Mouse (Mus musculus) stomach, embryonic 16.5 days (tissue): ENCODE measurements around the gene Kctd12. TPM values are rescaled to one million over a fixed set of nuclear protein-coding genes. Genes with fewer than 3 reads are reported as not detected.

Source experiments
- ATAC-seq: fragments of 200-750 bp; cut with Nextera tagmentation; 2 replicates; pipeline ENCODE4 v1.8.0; 2017; ENCODE audit warnings: moderate number of reproducible peaks, moderate TSS enrichment; ENCODE audit not compliant: insufficient read depth, low FRiP score
- H3K27ac ChIP-seq: fragments of 300-500 bp; sonication (generic); 2 replicates; pipeline ENCODE4 v1.5.1; 2014; ENCODE audit warnings: low read length
- H3K27me3 ChIP-seq: fragments of 300-500 bp; sonication (generic); 2 replicates; pipeline ENCODE4 v1.6.1; 2014; ENCODE audit warnings: low read length, control low read depth, mixed read lengths; ENCODE audit not compliant: control insufficient read depth, insufficient read depth
- H3K36me3 ChIP-seq: fragments of 300-500 bp; sonication (generic); 2 replicates; pipeline ENCODE4 v1.6.1; 2014; ENCODE audit warnings: low read length; ENCODE audit not compliant: control insufficient read depth, insufficient read depth
- H3K4me1 ChIP-seq: fragments of 300-500 bp; sonication (generic); 2 replicates; pipeline ENCODE4 v1.6.1; 2014; ENCODE audit warnings: low read length, control low read depth, mixed read lengths; ENCODE audit not compliant: control insufficient read depth, insufficient read depth
- H3K4me2 ChIP-seq: fragments of 300-500 bp; sonication (generic); 2 replicates; pipeline ENCODE4 v1.6.1; 2014; ENCODE audit warnings: low read depth, low read length, mixed read lengths
- H3K4me3 ChIP-seq: fragments of 300-500 bp; sonication (generic); replicated peaks from 2 replicates; pipeline ENCODE4 v1.5.1; 2014; ENCODE audit warnings: mild to moderate bottlenecking, low read length
- H3K9ac ChIP-seq: fragments of 300-500 bp; sonication (generic); 2 replicates; pipeline ENCODE4 v1.6.1; 2014; ENCODE audit warnings: low read length
- H3K9me3 ChIP-seq: fragments of 300-500 bp; sonication (generic); replicated peaks from 2 replicates; pipeline ENCODE4 v1.6.1; 2016; ENCODE audit warnings: low read length, control low read depth; ENCODE audit not compliant: control insufficient read depth
- WGBS: fragments of 180-500 bp; shearing (Covaris S2); extraction: QIAGEN DNeasy Blood & Tissue Kit; methylation state at CpG from one replicate; pipeline ENCODE4 v1.1.7; 2014; 5-methylcytosine and 5-hydroxymethylcytosine counted together
- microRNA-seq: library from miRNA; unstranded; fragments of <30 nt; microRNA quantifications from one replicate; pipeline ENCODE4, GENCODE M21; 2016
- polyA plus RNA-seq: library from polyadenylated mRNA; unstranded; fragments of >200 nt; fragmentation: Nextera tagmentation; extraction: Ambion mirVana; gene quantifications from 2 replicates; pipeline ENCODE4 v1.2.1, GENCODE M21; 2015

Kctd12 gene
- polyA plus RNA-seq, 1 experiment from 2014 or later, result 18.3 TPM

- no peaks in the 10 kb centered on the region; the same call in 1 of the 2 replicates for H3K4me1 ChIP-seq
- ATAC-seq, result no peak
- no peak overlapping the region for H3K4me3 ChIP-seq
- no peaks in the 10 kb centered on the region for H3K27me3 ChIP-seq
- H3K9ac ChIP-seq, result no peak overlapping the region
- H3K4me2 ChIP-seq, result no peak overlapping the region
- H3K27ac ChIP-seq, result no peak overlapping the region
- no peaks in the 10 kb centered on the region for H3K9me3 ChIP-seq
- H3K36me3 ChIP-seq, result no peaks in the 10 kb centered on the region
- 51% methylated on average over 2 of the region's 2 CpGs for WGBS
Measured at GRCm38 (mm10) chr14:102942222-102942843, 40.1 kb downstream of the Kctd12 start.

GRCm38 (mm10) chr14:102934878-102935277 lies 47.6 kb downstream of the Kctd12 start:
- no peaks in the 10 kb centered on the region for H3K27me3 ChIP-seq
- H3K27ac ChIP-seq, result no peak overlapping the region
- H3K9ac ChIP-seq, result no peak overlapping the region
- H3K4me2 ChIP-seq, result no peak overlapping the region
- no peaks in the 10 kb centered on the region for H3K36me3 ChIP-seq
- H3K4me1 ChIP-seq, result no peaks in the 10 kb centered on the region
- ATAC-seq, result no peak
- no peak overlapping the region for H3K4me3 ChIP-seq
- no peaks in the 10 kb centered on the region for H3K9me3 ChIP-seq
- WGBS, result 71% methylated on average over 2 of the region's 2 CpGs

DNA sequence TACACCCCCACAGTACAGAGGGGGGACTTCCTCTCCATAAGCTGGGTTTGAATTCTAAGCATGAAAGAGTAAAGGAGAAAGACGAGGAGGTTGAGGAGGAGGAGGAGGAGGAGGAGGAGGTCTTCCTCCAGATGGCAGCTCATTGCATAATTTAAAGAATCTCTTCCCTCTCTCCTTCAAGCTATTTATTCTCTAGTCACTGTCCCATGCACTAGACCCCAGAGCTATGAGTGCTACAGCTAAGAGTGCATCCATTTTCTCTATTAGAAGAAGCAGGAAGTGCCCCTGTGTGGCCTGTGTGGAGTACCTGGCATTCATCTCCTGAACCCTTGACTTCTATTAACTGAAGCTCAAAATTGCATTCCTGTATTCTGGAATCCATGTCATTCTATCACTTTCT lies 51.5 kb downstream of the Kctd12 start:
- ATAC-seq, result no peak
- H3K27me3 ChIP-seq, result no peaks in the 10 kb centered on the region
- H3K4me3 ChIP-seq, result no peak overlapping the region
- H3K4me1 ChIP-seq, result no peaks in the 10 kb centered on the region
- H3K4me2 ChIP-seq, result no peak overlapping the region
- no peaks in the 10 kb centered on the region for H3K9me3 ChIP-seq
- H3K9ac ChIP-seq, result no peak overlapping the region
- no peaks in the 10 kb centered on the region for H3K36me3 ChIP-seq
- 63% methylated on average over 1 of the region's 1 CpGs for WGBS
- no peak overlapping the region for H3K27ac ChIP-seq

- Histone ChIP-seq H3K9me3 (no peaks in the 10 kb centered on the region), H3K4me3 (no peak overlapping the region), H3K36me3 (no peaks in the 10 kb centered on the region), H3K9ac (no peak overlapping the region), H3K4me2 (no peak overlapping the region), H3K4me1 (no peaks in the 10 kb centered on the region), H3K27me3 (no peaks in the 10 kb centered on the region), H3K27ac (no peak overlapping the region)
- ATAC-seq, result no peak
- 60% methylated on average over 3 of the region's 3 CpGs for WGBS
Measured at GRCm38 (mm10) chr14:102929545-102929944, 52.9 kb downstream of the Kctd12 start.

DNA sequence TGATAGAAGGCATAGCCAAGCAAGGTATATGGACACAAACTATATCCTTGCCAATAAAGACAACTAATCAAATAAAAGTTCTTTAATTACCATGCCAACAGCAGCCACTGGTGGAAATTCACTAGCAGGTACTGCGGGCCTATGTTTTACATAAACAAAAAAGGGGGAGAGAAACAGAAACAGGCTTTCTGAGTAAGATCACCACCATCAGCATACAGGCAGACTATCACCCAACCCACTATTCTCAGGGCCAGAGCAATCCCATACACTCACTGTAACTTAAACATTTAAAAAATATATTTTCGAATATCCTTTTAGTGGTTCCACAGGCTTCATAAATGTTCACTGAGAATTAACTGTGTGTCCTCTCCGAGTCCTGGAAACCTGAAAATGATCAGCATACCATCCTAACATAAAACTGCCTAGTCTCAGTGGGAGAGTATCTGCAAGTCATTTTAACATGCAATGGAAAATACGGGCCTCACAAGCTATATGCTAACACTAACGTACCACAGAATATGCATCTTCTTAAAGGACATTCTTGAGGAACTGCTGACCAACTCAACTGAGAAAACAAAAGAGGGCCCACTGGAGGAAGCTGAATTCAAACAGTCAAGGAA lies 54.5 kb downstream of the Kctd12 start:
- no peak for ATAC-seq
- no peaks in the 10 kb centered on the region for H3K27me3 ChIP-seq
- no peak overlapping the region for H3K4me3 ChIP-seq
- no peak overlapping the region for H3K27ac ChIP-seq
- 90% methylated on average over 5 of the region's 5 CpGs for WGBS
- H3K36me3 ChIP-seq, result no peaks in the 10 kb centered on the region
- H3K4me2 ChIP-seq, result no peak overlapping the region
- no peaks in the 10 kb centered on the region for H3K9me3 ChIP-seq
- H3K4me1 ChIP-seq, result no peaks in the 10 kb centered on the region
- H3K9ac ChIP-seq, result no peak overlapping the region

Small RNA genes lying within 50 kb of the gene (microRNA-seq; reads per million reads assigned to microRNA genes)
- gene Mir5130, result 2.2 reads per million, percentile 9 among the genes with 10 or more reads in this experiment

Other genes starting within 250 kb of the Kctd12 start
- 0.08 TPM in 1 of 2 replicates, not detected in the other for gene Acod1, start 64.3 kb upstream of the Kctd12 start, polyA plus RNA-seq
- gene Cln5, start 87.6 kb upstream of the Kctd12 start, polyA plus RNA-seq, result 31.7 and 31.9 TPM in 2 replicates
- gene Fbxl3, start 116.9 kb upstream of the Kctd12 start, polyA plus RNA-seq, result 19.0 and 22.1 TPM in 2 replicates